Mouse (Mus musculus) ovary, adult 18-20 months (tissue): ENCODE results near the gene Rhbdl2.

Experiments used
- DNase-seq: peaks from one replicate; pipeline ENCODE4 v3.0.0; 2022; ENCODE audit warnings: low spot score, mixed read lengths

Gene Rhbdl2

DNA sequence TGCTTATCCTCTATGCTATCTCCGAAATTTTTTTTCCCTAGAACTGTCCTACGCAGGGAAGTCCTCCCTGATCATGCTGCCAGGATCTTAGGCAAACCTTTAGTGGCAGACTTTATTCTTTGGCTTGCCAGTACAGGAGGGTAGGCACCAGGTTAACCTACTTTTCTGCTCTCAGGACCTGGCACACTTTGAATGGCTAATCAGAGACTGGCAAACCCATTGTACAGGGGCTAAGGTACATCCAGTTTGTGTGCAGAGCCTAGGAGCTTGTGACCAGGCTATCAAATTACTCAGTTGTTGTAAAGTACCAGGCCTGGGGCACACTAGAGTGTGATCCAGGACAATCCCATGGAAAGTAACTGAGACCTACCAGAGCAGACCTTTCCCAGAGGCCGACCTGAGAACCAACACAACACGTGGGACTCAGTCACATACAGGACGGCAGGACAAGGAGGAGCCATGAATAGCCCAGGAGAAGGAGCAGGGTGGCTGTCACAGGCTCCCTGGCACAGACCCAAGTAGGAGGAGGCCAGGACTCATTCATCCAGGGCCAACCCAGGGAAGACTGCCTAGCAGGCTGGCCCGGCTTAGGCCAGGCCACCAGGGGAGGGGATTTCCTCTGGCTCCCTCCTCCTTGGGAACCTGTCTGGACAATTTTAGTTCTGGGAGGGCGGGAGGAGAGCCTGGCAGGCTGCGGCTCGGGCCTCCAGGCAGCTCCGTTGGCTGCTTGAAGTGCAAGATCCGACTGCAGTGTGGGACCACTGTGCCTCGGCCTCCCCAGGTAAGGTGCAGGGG is at the start of gene Rhbdl2:
TSS of gene Rhbdl2 (plus strand) at position 684 of the 795 bp plus-strand sequence.
- DNase-seq, result peak; percentile 3

DNA sequence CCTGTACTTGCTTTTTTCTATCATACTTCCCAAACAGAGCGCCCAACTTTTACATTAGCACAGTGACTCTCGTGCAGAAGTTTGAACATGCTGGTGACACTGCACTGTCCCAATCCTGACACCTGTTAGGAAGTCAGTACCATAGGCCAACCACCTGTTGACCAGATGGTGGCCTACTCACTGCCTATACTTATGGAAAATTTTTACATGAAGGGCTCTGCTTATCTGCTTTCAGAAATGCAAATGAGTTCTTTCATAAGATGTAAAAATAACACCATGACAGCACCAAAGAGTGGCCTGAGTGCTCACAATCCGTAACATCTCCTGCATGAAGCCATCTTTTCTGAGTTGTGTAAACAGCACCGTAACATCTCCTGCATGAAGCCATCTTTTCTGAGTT is 49.0 kb upstream of the Rhbdl2 start:
- no peak for DNase-seq

- no peak for DNase-seq
Measured at GRCm38 (mm10) chr4:123742891-123743290, 44.8 kb upstream of the Rhbdl2 start.

- DNase-seq, result peak; percentile 15
Measured at GRCm38 (mm10) chr4:123745221-123745775, 42.4 kb upstream of the Rhbdl2 start.

GRCm38 (mm10) chr4:123748726-123749415 is 38.8 kb upstream of the Rhbdl2 start:
- no peak for DNase-seq

- no peak for DNase-seq
Measured at GRCm38 (mm10) chr4:123749484-123750130, 38.1 kb upstream of the Rhbdl2 start.

DNA sequence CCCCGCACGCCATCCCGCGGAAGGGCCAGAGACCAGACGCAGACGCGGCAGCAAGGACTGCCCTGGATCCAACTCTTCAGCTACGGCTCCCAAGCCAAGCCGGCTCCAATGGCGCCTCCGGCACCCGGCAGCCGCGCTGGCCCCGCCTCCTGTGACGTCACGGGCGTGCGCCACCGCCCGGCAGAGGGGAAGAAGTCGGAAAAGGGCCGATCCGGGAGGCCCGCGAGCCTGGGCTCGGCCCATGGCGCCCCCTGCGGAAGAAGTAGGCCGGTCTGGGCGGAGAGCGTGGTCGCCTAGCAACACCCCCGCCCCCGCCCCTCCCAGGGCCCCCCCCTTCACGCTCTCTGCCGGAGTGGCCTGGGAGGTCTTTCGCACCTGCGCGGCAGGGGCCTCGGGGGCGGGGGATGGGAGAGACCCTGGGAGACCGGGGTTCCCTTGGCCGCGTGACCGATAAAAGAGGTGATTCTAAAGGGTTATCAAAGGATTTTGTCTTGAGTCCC is 37.5 kb upstream of the Rhbdl2 start, which contains the start of gene Akirin1:
TSS of gene Akirin1 (minus strand) at position 194 of the 500 bp plus-strand sequence.
- peak; percentile 95 for DNase-seq

DNA sequence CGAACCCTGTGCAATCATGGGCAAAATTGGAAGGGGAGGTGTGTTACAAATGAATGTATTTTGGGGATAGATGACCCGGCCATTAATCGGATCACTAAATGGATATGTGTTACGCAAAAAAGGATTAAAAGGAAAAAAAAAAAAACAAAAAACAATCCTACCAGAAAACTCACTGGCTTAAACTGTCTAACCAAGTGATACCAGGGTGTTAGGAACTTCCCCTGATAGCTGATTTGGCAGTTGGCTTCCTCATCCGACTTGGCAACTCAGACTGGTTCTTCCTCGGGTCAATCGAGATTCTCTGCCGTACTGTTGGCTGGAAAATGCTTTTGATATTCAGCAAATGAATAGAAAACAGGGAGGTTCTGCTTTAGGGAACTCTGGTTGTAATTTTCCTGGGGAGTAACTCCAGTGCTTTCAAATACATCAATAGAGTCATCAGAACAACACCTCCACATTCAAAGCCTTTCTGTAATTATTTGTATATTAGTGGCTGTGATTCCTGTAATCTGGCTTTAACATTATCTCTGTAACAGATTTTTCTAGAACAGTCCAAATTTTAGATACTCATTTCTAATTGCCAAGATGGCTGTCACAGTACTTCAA is 36.9 kb upstream of the Rhbdl2 start:
- DNase-seq, result peak; percentile 17

- DNase-seq, result no peak
Measured at GRCm38 (mm10) chr4:123758306-123758705, 29.4 kb upstream of the Rhbdl2 start.

- DNase-seq, result no peak
Measured at GRCm38 (mm10) chr4:123765071-123765470, 22.6 kb upstream of the Rhbdl2 start.

GRCm38 (mm10) chr4:123767807-123768206 is 19.9 kb upstream of the Rhbdl2 start:
- DNase-seq, result no peak

DNA sequence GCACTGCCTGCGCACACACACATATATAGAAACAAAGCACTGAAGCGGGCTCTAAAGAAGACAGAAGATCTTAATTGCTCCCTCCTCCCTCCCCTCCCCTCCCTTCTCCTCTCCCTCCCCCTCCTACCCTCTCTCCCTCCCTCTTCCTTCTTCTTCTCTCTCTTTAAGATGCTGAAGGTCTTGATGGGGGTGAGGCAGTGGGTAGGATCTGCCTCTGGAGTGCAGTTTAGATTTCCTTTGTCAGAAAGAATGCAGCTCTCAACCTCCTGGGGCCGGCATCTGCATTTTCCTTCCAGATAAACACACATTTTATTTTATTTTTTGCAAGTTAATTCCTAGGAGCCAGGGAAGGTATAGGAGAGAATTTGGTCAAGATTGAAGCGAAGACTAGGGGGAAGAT is 19.4 kb upstream of the Rhbdl2 start:
- DNase-seq, result no peak

- no peak for DNase-seq
Measured at GRCm38 (mm10) chr4:123792666-123793065, 5.0 kb downstream of the Rhbdl2 start.

DNA sequence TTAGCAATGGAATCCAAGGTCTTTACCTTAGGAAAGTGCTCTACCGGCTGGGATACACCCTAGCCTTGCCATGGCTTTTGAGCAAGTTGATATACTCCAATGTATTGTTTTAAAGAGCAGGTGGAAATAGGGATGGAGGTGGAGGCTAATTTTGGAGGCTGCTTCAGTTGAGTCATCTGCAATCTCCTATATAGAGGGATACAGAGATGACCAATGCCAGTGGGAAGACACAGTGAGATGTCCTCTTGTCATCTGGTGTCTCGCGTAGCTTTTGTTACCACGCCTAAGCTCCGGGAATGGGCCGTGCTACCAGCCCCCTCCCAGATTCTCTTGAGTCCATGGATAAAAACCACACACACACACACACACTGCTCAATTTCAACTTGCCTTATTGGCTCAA is 5.5 kb downstream of the Rhbdl2 start:
- no peak for DNase-seq

DNA sequence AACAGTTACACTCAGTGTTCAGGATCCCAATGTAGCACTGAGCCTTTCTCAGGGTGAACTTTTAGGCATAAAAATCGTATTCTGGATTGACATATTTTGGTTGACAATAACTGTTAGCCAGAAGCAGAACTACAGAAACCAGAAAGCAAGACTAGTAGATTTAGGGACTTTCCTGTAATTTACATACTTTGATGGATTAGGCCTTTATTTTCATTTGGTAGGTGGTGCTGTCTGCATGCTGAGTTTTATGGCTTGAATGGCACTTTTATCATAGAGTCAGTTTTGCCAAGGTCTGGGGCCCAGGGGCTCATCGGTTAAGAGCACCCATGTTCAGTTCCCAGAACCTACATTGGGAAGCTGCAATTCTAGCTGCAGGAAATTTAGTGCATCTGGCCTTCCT is 7.4 kb downstream of the Rhbdl2 start:
- no peak for DNase-seq

DNA sequence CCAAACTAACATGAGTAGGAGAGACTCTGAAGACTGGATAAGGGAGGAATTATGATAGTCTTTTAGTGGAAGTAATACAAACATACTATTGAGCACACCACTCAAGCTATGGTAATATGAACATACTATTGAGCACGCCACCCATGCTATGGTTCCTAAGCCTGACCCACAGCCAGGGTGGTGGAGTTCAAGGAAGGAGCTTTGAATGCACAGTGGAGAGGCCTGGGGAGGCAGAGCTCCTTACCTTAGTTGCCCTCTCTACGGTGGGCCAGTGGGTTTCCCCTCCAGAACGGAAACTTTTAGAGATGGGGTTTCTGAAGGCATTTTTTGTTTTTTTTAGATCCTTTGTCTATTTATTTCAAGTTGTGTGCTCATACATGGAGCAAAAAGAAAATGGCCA is 9.7 kb downstream of the Rhbdl2 start:
- no peak for DNase-seq

DNA sequence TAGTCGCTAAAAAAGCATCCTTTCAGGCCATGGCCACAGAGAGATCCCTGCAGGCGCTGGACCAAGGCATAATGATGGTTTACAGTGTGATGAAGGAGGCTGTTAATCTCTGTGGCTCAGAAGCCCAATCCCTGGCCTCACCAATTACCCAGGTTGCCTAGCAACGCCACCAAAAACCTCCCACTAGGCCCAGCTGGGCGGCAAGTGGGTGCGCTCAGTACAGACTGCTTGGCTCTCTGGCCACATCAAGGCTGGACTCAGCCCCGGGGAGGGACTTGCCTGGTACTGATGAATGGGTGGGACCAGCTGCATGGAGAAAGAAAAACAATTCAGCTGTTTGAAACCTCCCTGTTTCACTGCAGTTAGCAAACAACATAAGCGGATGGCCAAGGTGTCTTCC is 10.2 kb downstream of the Rhbdl2 start:
- DNase-seq, result no peak

DNA sequence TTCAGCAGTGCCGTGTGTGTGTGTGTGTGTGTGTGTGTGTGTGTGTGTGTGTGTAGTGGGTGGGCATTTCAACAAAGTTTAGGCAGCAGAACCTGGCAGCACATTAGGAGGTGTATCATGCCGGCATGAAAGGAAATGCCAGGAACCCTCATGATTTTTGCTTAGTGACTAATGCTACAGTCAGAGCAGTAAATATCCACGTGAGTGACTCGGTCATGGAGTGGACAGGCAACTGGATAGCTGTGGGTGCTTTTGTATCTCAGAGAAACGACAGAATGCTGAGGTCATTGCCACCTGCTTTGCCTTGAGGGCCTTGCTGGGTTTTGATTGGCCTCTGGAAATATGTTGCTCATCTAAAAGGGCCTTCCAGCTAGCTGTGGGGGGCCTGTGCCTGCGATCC is 16.0 kb downstream of the Rhbdl2 start:
- DNase-seq, result no peak

- no peak for DNase-seq
Measured at GRCm38 (mm10) chr4:123808304-123808703, 20.6 kb downstream of the Rhbdl2 start.

GRCm38 (mm10) chr4:123810475-123811295 is 23.0 kb downstream of the Rhbdl2 start:
- no peak for DNase-seq

DNA sequence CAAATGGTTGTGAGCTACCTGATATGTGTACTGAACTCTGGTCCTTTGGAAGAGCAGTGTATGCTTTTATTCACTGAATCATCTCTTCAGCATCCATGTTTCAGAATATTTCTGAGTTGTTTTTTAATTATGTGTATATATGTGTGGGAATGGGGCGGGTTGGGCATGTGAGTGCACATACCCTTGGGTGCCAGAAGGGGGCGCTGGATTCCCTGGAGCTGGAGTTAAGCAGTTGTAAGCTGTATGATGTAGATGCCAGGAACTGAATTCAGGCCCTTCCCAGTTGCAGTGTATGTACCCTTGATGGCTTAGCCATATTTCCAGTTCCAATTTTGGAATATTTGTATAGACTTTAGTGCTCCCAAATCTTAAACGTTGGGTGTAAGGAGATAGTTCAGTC is 24.9 kb downstream of the Rhbdl2 start:
- DNase-seq, result no peak
